Mouse (Mus musculus): ENCODE measurements at regions not wholly inside any gene's neighbourhood (a gene's known extent, or its start where the extent isn't known, plus 50 kb on each side); places are given as distances from the start of the nearest gene placed in this dataset.

DNA sequence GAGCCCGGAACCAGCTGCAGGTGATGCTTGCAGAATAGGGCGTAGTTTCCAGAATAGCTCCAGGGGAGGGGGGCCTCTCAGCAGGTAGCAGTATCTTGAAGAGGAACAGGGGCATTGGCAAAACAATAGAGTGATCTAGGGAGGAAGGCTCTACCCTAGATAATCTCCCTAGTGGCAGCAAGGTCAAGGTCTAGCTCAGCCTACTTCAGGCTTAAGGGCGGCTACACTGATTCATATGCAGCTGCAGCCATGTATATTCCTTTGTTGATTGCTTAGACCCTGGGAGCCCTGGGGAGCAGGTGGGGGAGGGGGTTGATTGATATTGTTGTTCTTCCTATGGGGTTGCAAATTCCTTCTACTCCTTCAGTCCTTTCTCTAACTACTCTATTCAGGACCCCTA is 252.3 kb upstream of the Sema3a start:
- TF ChIP-seq CTCF (IDR thresholded peaks at IDR 0.05; ENCODE audit: borderline replicate concordance, insufficient read depth, low read length): no peak
- TF ChIP-seq POLR2A (IDR thresholded peaks at IDR 0.05; ENCODE audit: low read depth, low read length): no peak

All from embryonic fibroblast, embryonic 13.5 days (primary cell).